Mouse (Mus musculus) MEL-GATA-1-ER (cell line): ENCODE measurements around the gene Capns2.

Source experiments
- DNase-seq: peaks from one replicate; pipeline ENCODE4 v3.0.0-alpha.2; 2012; ENCODE audit warnings: low read depth; ENCODE audit errors: extremely low read depth

Gene Capns2

DNA sequence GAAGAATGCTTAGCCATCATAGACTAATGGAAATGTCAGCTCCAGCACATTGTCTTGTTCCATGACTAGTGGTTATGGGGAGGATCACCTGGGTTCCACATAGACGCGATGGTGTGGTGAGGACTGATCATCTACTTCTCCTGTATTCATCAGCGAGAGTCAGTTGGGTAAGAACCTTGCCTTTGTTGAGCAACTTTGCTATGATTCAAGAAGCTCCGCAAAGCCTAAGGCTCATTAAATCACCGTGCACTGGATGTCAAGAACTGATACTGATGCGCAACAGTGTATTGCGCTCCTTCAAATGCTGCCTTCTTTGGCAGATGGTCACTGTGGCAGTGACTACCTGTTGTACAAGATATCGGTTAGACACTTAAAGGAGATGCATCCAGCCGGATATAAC lies 5.3 kb downstream of the Capns2 start:
- no peak for DNase-seq

DNA sequence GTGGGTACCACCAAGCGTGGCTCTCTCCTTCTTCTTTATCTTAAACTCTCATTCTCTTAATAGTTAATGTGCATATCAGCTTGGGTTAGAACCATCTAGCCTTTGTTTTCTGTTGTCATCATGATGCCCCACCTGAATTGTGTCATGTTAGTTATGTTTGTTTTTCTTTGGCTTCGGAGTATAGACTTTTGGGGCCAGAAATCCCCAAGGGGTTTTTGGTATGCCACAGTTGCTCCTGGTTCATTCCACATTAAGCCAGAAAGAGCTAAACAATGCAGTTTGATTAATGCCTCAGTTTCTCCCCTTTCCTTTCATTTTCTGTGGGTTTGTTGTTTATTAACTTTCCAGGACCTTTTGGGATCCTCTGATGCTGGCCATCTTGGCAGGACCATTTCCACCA lies 7.2 kb downstream of the Capns2 start:
- DNase-seq = no peak

GRCm38 (mm10) chr8:92911477-92911876 lies 10.3 kb downstream of the Capns2 start:
- DNase-seq = no peak

DNA sequence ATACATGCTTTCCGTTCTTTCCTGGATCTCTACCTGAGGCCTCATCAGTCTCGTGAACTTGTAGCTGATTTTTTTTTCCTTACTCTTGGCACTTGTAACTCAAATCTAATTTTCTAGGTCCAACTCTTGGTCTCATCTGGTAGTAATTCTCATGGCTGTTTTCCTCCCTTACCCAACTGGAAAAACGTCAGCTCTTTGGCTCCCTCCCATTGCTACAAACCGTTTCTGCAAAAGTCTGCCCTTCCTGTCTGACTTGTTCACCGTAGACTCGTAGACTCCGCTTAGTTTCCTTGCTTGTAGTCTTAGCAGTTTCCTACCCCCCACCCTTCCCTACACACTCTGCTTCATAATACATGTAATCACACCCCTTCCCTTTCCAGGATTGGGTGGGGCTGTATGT lies 12.2 kb downstream of the Capns2 start:
- DNase-seq = no peak

- DNase-seq = peak; percentile 38
These were observed 14.9 kb downstream of the Capns2 start for GRCm38 (mm10) chr8:92916082-92916481.

DNA sequence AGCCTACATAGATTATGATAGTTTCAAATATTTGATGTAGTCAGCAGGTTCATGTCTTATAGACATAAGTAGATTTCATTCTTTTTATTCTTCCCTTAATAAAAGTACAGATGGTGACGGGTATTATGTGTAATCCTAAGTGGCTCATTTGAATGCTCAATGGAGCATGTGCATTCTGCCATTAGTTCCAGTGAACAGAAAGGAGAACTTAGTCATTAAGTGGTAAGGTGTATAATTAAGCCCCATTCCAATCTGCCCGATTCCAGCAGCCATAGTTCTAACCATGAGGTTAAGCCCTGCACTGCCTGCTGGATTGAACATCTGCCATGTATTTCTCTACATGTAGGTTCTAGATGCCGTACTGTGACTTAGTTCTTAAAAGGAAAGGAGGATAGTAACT lies 20.6 kb downstream of the Capns2 start:
- no peak for DNase-seq

GRCm38 (mm10) chr8:92928986-92929385 lies 27.8 kb downstream of the Capns2 start:
- no peak for DNase-seq

DNA sequence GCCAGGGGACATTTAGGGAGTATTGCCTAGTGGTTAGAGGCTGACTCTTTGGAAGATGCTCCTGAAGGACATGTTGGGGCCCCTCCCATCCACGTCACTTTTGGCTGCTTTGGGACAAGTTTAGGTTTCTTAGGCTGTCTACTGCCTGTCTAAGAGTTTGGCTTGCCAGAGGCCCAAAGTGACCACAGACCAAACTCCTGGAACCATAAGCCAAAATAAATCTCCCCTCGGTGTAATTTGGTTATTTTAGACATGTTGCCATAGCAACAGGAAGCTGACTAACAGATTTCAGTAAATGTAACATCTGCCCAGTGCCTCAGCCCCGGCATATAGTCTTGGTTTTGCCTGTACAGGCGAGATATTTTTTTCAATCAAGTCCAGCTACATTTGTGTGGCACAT lies 36.8 kb downstream of the Capns2 start:
- DNase-seq = no peak

GRCm38 (mm10) chr8:92949071-92949470 lies 47.9 kb downstream of the Capns2 start:
- DNase-seq = no peak

DNA sequence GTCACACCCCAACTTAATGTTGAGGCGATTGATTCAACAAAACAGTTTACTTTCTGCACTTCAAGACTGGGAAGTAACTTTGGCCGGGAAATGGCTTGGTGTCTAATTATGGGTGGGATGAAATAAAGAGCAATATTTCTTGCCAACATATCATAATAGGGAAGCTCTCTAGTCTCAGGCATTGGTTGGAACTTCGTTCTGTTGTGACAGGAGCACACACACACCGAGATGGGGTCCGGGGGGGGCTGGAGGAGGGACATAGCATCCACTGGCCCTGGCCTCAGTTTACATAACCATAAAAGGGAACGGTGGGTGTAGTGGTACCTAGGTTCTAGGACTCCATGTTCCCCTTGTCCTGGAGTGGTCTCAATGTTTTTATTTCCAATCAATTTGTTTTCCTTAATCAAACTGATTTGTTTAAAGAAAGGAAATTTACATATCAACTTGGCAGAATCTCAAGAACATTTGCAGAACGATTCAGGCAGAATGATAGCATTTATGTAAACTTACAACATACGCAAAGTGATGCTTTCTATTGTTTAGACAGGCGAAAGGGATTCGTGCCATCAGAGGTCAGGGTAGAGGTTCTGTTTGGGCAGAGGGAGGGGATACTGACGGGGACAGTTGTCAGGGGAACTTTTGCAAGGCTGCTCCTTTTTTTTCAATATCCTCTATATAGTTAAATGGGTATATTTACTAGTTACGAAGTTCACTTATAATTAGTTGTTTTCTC lies 49.6 kb downstream of the Capns2 start:
- no peak for DNase-seq
